Mouse (Mus musculus) thymus, adult 18-20 months (tissue): ENCODE results near the gene Esyt1.

Experiments used
- DNase-seq, 2 experiments: peaks; one replicate each; pipeline ENCODE4 v3.0.0; 2022; ENCODE audit warnings: mixed read lengths in 2 of 2

The Esyt1 gene

DNA sequence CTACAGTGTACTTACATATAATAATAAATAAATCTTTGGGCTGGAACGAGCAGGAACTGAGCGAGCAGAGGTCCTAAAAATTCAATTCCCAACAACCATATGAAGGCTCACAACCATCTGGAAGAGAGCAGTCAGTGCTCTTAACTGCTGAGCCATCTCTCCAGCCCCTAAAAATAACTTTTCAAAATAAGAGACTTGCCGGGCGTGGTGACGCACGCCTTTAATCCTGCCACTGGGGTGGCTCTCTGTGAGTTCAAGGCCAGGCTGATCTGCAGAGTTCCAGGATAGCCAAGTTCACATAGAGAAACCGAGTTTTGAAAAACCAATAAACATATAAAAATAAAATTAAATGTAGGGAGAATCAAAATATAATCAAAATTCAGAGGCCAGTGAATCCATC lies 39.3 kb downstream of the Esyt1 start:
- no peak for DNase-seq

DNA sequence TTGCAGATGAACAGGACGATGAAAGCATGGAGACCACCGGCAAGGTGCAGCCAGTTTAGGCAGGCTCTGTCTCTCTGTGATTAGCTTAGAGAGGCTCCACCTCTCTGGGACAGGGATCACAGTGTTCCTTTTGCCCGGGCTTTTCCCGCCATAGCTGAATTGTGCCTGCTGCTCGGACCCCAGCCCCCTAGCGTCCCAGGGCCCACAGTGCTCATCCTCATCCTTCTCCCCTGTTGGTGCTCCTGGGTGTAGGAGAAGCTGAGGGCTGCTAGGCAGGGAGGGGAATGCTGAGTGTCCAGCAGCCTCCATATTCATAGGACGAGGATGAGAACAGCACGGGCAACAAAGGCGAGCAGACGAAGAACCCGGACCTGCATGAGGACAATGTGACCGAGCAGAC lies 51.3 kb downstream of the Esyt1 start:
- no peak for DNase-seq

DNA sequence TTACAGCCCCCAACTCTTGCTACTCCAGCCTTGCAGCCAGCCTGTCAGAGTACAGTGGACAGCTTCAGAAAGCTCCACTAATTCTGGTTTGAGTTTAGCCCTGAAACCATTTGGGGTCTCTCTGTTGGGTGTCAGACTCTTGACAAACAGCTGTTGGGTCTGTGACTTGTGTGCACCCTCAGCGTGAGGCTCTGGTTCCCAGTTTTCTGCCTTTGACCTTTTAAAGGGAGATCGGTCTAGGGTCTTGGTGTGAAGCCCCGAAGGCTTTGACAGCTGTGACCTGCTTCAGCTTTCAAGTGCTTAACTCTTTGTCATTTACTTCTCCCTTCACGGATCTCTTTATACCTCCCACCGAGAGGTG lies 65.4 kb downstream of the Esyt1 start:
- no peak for DNase-seq
